In the genomic region with DNA sequence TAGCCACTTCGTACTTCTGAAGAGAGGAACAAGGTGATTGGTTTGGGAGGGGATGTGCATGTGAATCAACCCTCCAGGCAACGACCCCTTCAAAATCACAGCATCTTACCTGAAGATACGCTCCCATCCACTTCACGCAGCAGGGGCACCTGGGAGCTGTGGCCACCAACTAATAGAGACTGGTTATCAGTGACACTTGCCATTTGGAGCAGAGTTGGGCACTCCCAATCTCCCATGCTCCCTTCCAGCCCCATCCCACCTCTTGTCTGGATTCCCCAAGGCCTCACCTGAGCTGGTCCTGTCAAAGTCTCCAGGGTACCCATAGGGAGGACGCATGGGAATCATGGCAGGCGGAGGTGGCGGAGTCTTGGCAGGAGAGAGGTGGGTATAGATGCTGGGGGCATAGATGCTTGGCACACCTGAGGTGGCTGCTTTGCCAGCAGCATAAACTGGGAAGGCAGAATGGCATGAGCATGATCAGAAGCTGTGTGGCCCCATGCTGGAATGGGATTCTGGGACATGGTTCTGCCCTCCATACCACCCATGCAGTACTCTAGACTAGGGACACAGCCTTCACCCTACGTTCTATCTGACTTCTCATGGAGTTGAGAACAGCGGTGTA, we compare ENCODE assay signal across 22 mouse cellular contexts. TPM values are rescaled to one million over a fixed set of nuclear protein-coding genes. Genes with fewer than 3 reads are reported as not detected.
DNase-seq lines count a peak whose midpoint lies in the region; ATAC-seq and TF ChIP-seq lines count a peak whose summit lies in the region.
"Had no signal": no experiment of that assay in that cellular context is flagged by ENCODE, and none has a peak within 500 bp of the region (broad histone marks: within the 10 kb centered on the region; RNA-seq: fewer than 3 reads in every experiment).

No protein-coding gene starts in this region.

- no peaks in the 10 kb centered on the region for H3K9me3 ChIP-seq in forebrain, embryonic 13.5 days (replicated peaks)
- no peaks in the 10 kb centered on the region for H3K9me3 ChIP-seq in forebrain, embryonic 14.5 days (replicated peaks; ENCODE audit: control insufficient read depth, low read length)
- no peaks in the 10 kb centered on the region for H3K9me3 ChIP-seq in kidney, embryonic 15.5 days (replicated peaks)
- no peaks in the 10 kb centered on the region for H3K9me3 ChIP-seq in E14TG2a.4 (ENCODE audit: low read length)
- H3K9me3 ChIP-seq in embryonic facial prominence, embryonic 14.5 days (ENCODE audit: control insufficient read depth, low read length) = no peaks in the 10 kb centered on the region
- H3K9me3 ChIP-seq: embryonic facial prominence, embryonic 15.5 days; forebrain, embryonic 10.5 days; heart, embryonic 15.5 days had no signal

- no peaks in the 10 kb centered on the region for H3K27me3 ChIP-seq in forebrain, embryonic 13.5 days
- H3K27me3 ChIP-seq in forebrain, embryonic 14.5 days (replicated peaks; ENCODE audit: control insufficient read depth, insufficient read depth, low read length) = no peaks in the 10 kb centered on the region
- no peaks in the 10 kb centered on the region for H3K27me3 ChIP-seq in kidney, embryonic 15.5 days
- H3K27me3 ChIP-seq in E14TG2a.4 (ENCODE audit: insufficient read depth, low read length) = no peaks in the 10 kb centered on the region
- H3K27me3 ChIP-seq in embryonic facial prominence, embryonic 14.5 days (replicated peaks; ENCODE audit: control insufficient read depth, insufficient read depth, low read length) = no peaks in the 10 kb centered on the region
- H3K27me3 ChIP-seq: CH12.LX; embryonic facial prominence, embryonic 15.5 days; heart, embryonic 15.5 days had no signal

- H3K36me3 ChIP-seq in forebrain, embryonic 13.5 days (ENCODE audit: poor library complexity, severe bottlenecking) = peaks cover 30% of the 10 kb centered on the region
- H3K36me3 ChIP-seq in forebrain, embryonic 14.5 days (ENCODE audit: control insufficient read depth, insufficient read depth, low read length) = peaks cover 22% of the 10 kb centered on the region
- H3K36me3 ChIP-seq in kidney, embryonic 15.5 days = peaks cover 52% of the 10 kb centered on the region
- peaks cover 74% of the 10 kb centered on the region for H3K36me3 ChIP-seq in E14TG2a.4 (ENCODE audit: insufficient read depth, low read length)
- peaks cover 29% of the 10 kb centered on the region for H3K36me3 ChIP-seq in embryonic facial prominence, embryonic 14.5 days (ENCODE audit: control insufficient read depth, insufficient read depth, low read length)

- peaks cover 22% of the 10 kb centered on the region for H3K4me1 ChIP-seq in forebrain, embryonic 13.5 days
- peaks cover 14% of the 10 kb centered on the region for H3K4me1 ChIP-seq in forebrain, embryonic 14.5 days (ENCODE audit: control insufficient read depth, insufficient read depth, low read length)
- H3K4me1 ChIP-seq in kidney, embryonic 15.5 days = peaks cover 24% of the 10 kb centered on the region
- H3K4me1 ChIP-seq in E14TG2a.4 (replicated peaks; ENCODE audit: low read depth, low read length) = peaks cover 54% of the 10 kb centered on the region
- peaks cover 12% of the 10 kb centered on the region for H3K4me1 ChIP-seq in embryonic facial prominence, embryonic 14.5 days (ENCODE audit: control insufficient read depth, insufficient read depth, low read length)

- 96% methylated on average over 9 of the region's 9 CpGs for WGBS in forebrain, embryonic 13.5 days
- 96% methylated on average over 9 of the region's 9 CpGs for WGBS in forebrain, embryonic 14.5 days
- WGBS in kidney, embryonic 15.5 days = 94% methylated on average over 9 of the region's 9 CpGs
- WGBS in embryonic facial prominence, embryonic 14.5 days = 93% methylated on average over 9 of the region's 9 CpGs

- TF ChIP-seq CTCF in E14TG2a.4 (conservative IDR thresholded peaks at IDR 0.05; ENCODE audit: low read length) = no peak

- H3K4me2 ChIP-seq in forebrain, embryonic 13.5 days = no peak overlapping the region
- H3K4me2 ChIP-seq in forebrain, embryonic 14.5 days (ENCODE audit: low read length) = no peak overlapping the region
- no peak overlapping the region for H3K4me2 ChIP-seq in kidney, embryonic 15.5 days
- no peak overlapping the region for H3K4me2 ChIP-seq in embryonic facial prominence, embryonic 14.5 days (ENCODE audit: low read depth, low read length)

- H3K4me3 ChIP-seq in forebrain, embryonic 13.5 days = no peak overlapping the region
- H3K4me3 ChIP-seq in forebrain, embryonic 14.5 days (ENCODE audit: low read depth, low read length) = no peak overlapping the region
- no peak overlapping the region for H3K4me3 ChIP-seq in kidney, embryonic 15.5 days (replicated peaks)
- H3K4me3 ChIP-seq in E14TG2a.4 (replicated peaks; ENCODE audit: low read length) = 0 out of 2 replicates have a peak overlapping the region, but pooled peaks have one; percentile 87
- H3K4me3 ChIP-seq in embryonic facial prominence, embryonic 14.5 days (ENCODE audit: low read depth, low read length) = 0 out of 2 replicates have a peak overlapping the region, but pooled peaks have one; percentile 96

- H3K9ac ChIP-seq in forebrain, embryonic 13.5 days = 0 out of 2 replicates have a peak overlapping the region, but pooled peaks have one; percentile 96
- H3K9ac ChIP-seq in forebrain, embryonic 14.5 days (ENCODE audit: low read length) = no peak overlapping the region
- no peak overlapping the region for H3K9ac ChIP-seq in kidney, embryonic 15.5 days
- H3K9ac ChIP-seq in embryonic facial prominence, embryonic 14.5 days (ENCODE audit: low read depth, low read length) = no peak overlapping the region
- H3K9ac ChIP-seq: heart, embryonic 15.5 days had no signal

- no peak for ATAC-seq in forebrain, embryonic 13.5 days
- no peak for ATAC-seq in forebrain, embryonic 14.5 days
- ATAC-seq in kidney, embryonic 15.5 days (replicated peaks; ENCODE audit: low FRiP score) = no peak
- ATAC-seq in embryonic facial prominence, embryonic 14.5 days (ENCODE audit: low read depth) = no peak
- ATAC-seq: midbrain, embryonic 16.5 days had no signal

- no peak overlapping the region for H3K27ac ChIP-seq in forebrain, embryonic 13.5 days
- H3K27ac ChIP-seq in forebrain, embryonic 14.5 days (ENCODE audit: low read depth, low read length) = no peak overlapping the region
- 0 out of 2 replicates have a peak overlapping the region, but pooled peaks have one; percentile 99 for H3K27ac ChIP-seq in kidney, embryonic 15.5 days
- no peak overlapping the region for H3K27ac ChIP-seq in embryonic facial prominence, embryonic 14.5 days (replicated peaks; ENCODE audit: low read depth, low read length)
- H3K27ac ChIP-seq: stomach, postnatal 0 days had no signal

- DNase-seq in forebrain, embryonic 14.5 days (ENCODE audit: low spot score) = no peak
- no peak for DNase-seq in kidney, postnatal 4 days
- no peak for DNase-seq in embryonic facial prominence, embryonic 14.5 days (ENCODE audit: low spot score)
- DNase-seq in spleen, postnatal 10 days (ENCODE audit: low spot score in 2 of 2) = no peak
- no peak for DNase-seq in layer of hippocampus, adult 9-11 months
- DNase-seq: gastrocnemius, postnatal 10 days; kidney, adult 2 months; lung, postnatal 14 days; right cerebral cortex, postnatal 4 days; thymus, postnatal 14 days had no signal

RNA-seq across cellular contexts. Expression of a gene that starts 2.4 kb away (rescaled TPM):
- 23.9 and 24.4 TPM in 2 replicates for polyA plus RNA-seq in forebrain, embryonic 13.5 days (2015; fragmentation: Nextera tagmentation; extraction: Ambion mirVana)
- 20.3 and 25.0 TPM in 2 replicates for polyA plus RNA-seq in forebrain, embryonic 14.5 days (2014; fragmentation: Nextera tagmentation; extraction: Ambion mirVana)
- polyA plus RNA-seq in kidney, embryonic 15.5 days (2015; fragmentation: Nextera tagmentation; extraction: Ambion mirVana) = 25.0 and 25.3 TPM in 2 replicates
- polyA plus RNA-seq in embryonic facial prominence, embryonic 14.5 days (2014; fragmentation: Nextera tagmentation; extraction: Ambion mirVana) = 18.3 and 23.8 TPM in 2 replicates

RNA-seq across cellular contexts. Expression of a gene that starts 14.3 kb away (rescaled TPM):
- polyA plus RNA-seq in forebrain, embryonic 13.5 days (2015; fragmentation: Nextera tagmentation; extraction: Ambion mirVana) = 17.8 and 22.2 TPM in 2 replicates
- 16.8 and 19.2 TPM in 2 replicates for polyA plus RNA-seq in forebrain, embryonic 14.5 days (2014; fragmentation: Nextera tagmentation; extraction: Ambion mirVana)
- 62.7 and 62.8 TPM in 2 replicates for polyA plus RNA-seq in kidney, embryonic 15.5 days (2015; fragmentation: Nextera tagmentation; extraction: Ambion mirVana)
- 22.7 and 26.0 TPM in 2 replicates for polyA plus RNA-seq in embryonic facial prominence, embryonic 14.5 days (2014; fragmentation: Nextera tagmentation; extraction: Ambion mirVana)

RNA-seq across cellular contexts. Expression of a gene that starts 14.6 kb away (rescaled TPM):
- 0.58 and 0.74 TPM in 2 replicates for polyA plus RNA-seq in forebrain, embryonic 13.5 days (2015; fragmentation: Nextera tagmentation; extraction: Ambion mirVana)
- 0.20 and 0.35 TPM in 2 replicates for polyA plus RNA-seq in forebrain, embryonic 14.5 days (2014; fragmentation: Nextera tagmentation; extraction: Ambion mirVana)
- 5.8 and 6.8 TPM in 2 replicates for polyA plus RNA-seq in kidney, embryonic 15.5 days (2015; fragmentation: Nextera tagmentation; extraction: Ambion mirVana)
- 1.6 and 2.3 TPM in 2 replicates for polyA plus RNA-seq in embryonic facial prominence, embryonic 14.5 days (2014; fragmentation: Nextera tagmentation; extraction: Ambion mirVana)

RNA-seq across cellular contexts. Expression of a gene that starts 15.1 kb away (rescaled TPM):
- polyA plus RNA-seq in forebrain, embryonic 13.5 days (2015; fragmentation: Nextera tagmentation; extraction: Ambion mirVana) = not detected in 2 replicates
- not detected in 2 replicates for polyA plus RNA-seq in forebrain, embryonic 14.5 days (2014; fragmentation: Nextera tagmentation; extraction: Ambion mirVana)
- polyA plus RNA-seq in kidney, embryonic 15.5 days (2015; fragmentation: Nextera tagmentation; extraction: Ambion mirVana) = not detected in 2 replicates
- not detected in 2 replicates for polyA plus RNA-seq in embryonic facial prominence, embryonic 14.5 days (2014; fragmentation: Nextera tagmentation; extraction: Ambion mirVana)
- polyA plus RNA-seq: cerebellum, adult 2 months; embryonic facial prominence, embryonic 15.5 days; forebrain, embryonic 10.5 days; frontal cortex, adult 2 months; heart, embryonic 15.5 days; kidney, adult 2 months; midbrain, embryonic 16.5 days had no signal

RNA-seq across cellular contexts. Expression of a gene that starts 34.5 kb away (rescaled TPM):
- not detected in 2 replicates for polyA plus RNA-seq in forebrain, embryonic 13.5 days (2015; fragmentation: Nextera tagmentation; extraction: Ambion mirVana)
- polyA plus RNA-seq in forebrain, embryonic 14.5 days (2014; fragmentation: Nextera tagmentation; extraction: Ambion mirVana) = not detected in 2 replicates
- not detected in 2 replicates for polyA plus RNA-seq in kidney, embryonic 15.5 days (2015; fragmentation: Nextera tagmentation; extraction: Ambion mirVana)
- polyA plus RNA-seq in embryonic facial prominence, embryonic 14.5 days (2014; fragmentation: Nextera tagmentation; extraction: Ambion mirVana) = 0.97 TPM in 1 of 2 replicates, not detected in the other
- polyA plus RNA-seq: cerebellum, adult 2 months; embryonic facial prominence, embryonic 15.5 days; forebrain, embryonic 10.5 days; frontal cortex, adult 2 months; heart, embryonic 15.5 days; kidney, adult 2 months; liver, embryonic 16.5 days; midbrain, embryonic 16.5 days had no signal

Comparison
In these comparisons a context has a peak if more than half of its experiments do, and no peak if none do; other contexts are left out.
1. H3K4me3 ChIP-seq: peak in E14TG2a.4 (single experiment) and embryonic facial prominence, embryonic 14.5 days (single experiment); none in forebrain, embryonic 13.5 days (single experiment), forebrain, embryonic 14.5 days (single experiment) and kidney, embryonic 15.5 days (single experiment).